Mouse (Mus musculus): ENCODE data around the gene Stra6l.

GRCm38 (mm10) chr4:45821995-45822394 is 26.5 kb upstream of the Stra6l start:
- TF ChIP-seq CTCF (IDR thresholded peaks at IDR 0.05; ENCODE audit: low read depth) (no peak), EP300 (optimal IDR thresholded peaks at IDR 0.05) (no peak)
